Mouse (Mus musculus): Measurements from ENCODE around the gene Tia1.

Gene Tia1

DNA sequence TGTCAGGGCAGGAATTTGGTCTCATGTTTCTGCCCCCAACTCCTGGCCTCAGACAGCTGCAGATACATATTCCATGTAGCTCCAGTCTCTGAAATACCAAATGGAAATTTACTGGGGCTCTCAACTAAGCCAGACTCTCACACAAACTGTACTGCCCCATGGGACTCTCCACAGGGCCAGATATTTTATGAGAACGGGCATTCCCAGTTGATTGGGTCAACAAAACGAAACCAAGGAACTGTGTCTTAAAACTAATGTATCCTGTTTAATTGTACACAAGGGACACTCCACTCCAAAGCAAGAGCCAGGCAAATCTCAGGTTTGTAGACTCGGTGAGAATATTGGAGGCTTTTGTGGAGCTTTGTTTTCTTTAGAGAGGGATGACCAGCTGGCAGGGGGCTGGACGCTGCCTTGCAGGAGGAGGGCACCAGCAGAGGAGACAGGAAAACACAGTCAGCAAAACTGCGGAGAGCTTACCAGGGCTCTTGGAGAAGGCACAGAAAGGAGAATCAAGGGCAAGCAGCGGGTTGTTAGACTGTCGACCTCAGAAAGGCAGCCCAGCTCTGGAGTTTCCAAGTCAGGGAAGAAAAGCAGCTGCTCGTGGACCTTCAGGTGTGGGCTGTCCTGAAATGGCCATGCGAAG lies 76.3 kb downstream of the Tia1 start:
- peak; percentile 63 for DNase-seq (ENCODE audit: low read depth, low spot score)

DNA sequence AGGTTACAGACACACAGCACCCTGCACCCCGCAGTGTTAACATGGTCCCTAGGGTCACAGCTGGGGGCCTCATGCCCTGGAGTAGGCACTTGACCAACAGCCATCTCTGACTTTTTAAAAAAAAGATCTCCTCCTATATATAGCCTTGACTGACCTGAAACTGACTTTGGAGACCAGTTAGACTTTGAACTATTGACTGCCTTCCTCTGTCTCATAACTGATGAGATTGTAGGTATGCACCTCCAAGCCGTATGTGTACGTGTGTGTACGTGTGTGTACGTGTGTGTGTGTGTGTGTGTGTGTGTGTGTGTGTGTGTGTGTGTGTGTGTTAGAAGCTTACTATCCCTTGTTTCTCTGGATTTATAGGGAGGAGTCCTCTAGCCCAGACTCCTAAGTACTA lies 77.9 kb downstream of the Tia1 start:
- DNase-seq (ENCODE audit: low read depth, low spot score): no peak

Data from forelimb bud, embryonic 11.5 days (tissue).